ENCODE assay signal across 20 mouse cellular contexts in genomic region chr12:108971446-108971845, GRCm38 (mm10).
DNase-seq lines count a peak whose midpoint lies in the region; ATAC-seq and TF ChIP-seq lines count a peak whose summit lies in the region.
"Had no signal": no experiment of that assay in that cellular context is flagged by ENCODE, and none has a peak within 500 bp of the region (broad histone marks: within the 10 kb centered on the region; RNA-seq: fewer than 3 reads in every experiment).

No protein-coding gene starts in this region.

- peak; percentile 84 for DNase-seq in kidney, adult 2 months
- DNase-seq in kidney, postnatal 14 days: peak; percentile 66
- no peak for DNase-seq in left cerebral cortex, postnatal 10 days (ENCODE audit: extremely low spot score in 1 of 2, low spot score in 2 of 2)
- no peak for DNase-seq in ovary, postnatal 14 days (ENCODE audit: low spot score)
- DNase-seq in layer of hippocampus, adult 8-10 months (ENCODE audit: low spot score in 2 of 2): no peak
- DNase-seq: adrenal gland, adult 2 months; adrenal gland, postnatal 25 days; cerebellum, adult 18-20 months; cerebellum, adult 9-11 months; cerebellum, postnatal 36 days; gastrocnemius, postnatal 10 days; heart, adult 18-20 months; heart, postnatal 14 days had no signal

- H3K4me1 ChIP-seq in kidney, adult 2 months (ENCODE audit: control insufficient read depth, insufficient read depth, low read length): no peaks in the 10 kb centered on the region
- no peaks in the 10 kb centered on the region for H3K4me1 ChIP-seq in kidney, embryonic 16.5 days (ENCODE audit: insufficient read depth, low read length)
- H3K4me1 ChIP-seq in intestine, postnatal 0 days (replicated peaks; ENCODE audit: control insufficient read depth, insufficient read depth, low read length): no peaks in the 10 kb centered on the region
- H3K4me1 ChIP-seq: embryonic facial prominence, embryonic 13.5 days; forebrain, embryonic 12.5 days; heart, embryonic 10.5 days; heart, embryonic 15.5 days had no signal

- H3K9ac ChIP-seq in kidney, embryonic 16.5 days (replicated peaks; ENCODE audit: low read length): no peak overlapping the region
- no peak overlapping the region for H3K9ac ChIP-seq in intestine, postnatal 0 days (ENCODE audit: low read depth, low read length)
- H3K9ac ChIP-seq: embryonic facial prominence, embryonic 13.5 days; forebrain, embryonic 12.5 days; heart, embryonic 15.5 days had no signal

- no peak overlapping the region for H3K4me3 ChIP-seq in kidney, adult 2 months (ENCODE audit: insufficient read depth, low read depth, low read length)
- H3K4me3 ChIP-seq in kidney, embryonic 16.5 days (ENCODE audit: low read length): no peak overlapping the region
- H3K4me3 ChIP-seq in intestine, postnatal 0 days (ENCODE audit: low read depth, low read length): no peak overlapping the region
- H3K4me3 ChIP-seq: embryonic facial prominence, embryonic 13.5 days; forebrain, embryonic 12.5 days; heart, embryonic 10.5 days; heart, embryonic 15.5 days had no signal

- no peak overlapping the region for H3K27ac ChIP-seq in kidney, adult 2 months (ENCODE audit: insufficient read depth, low read depth, low read length)
- H3K27ac ChIP-seq in kidney, embryonic 16.5 days (ENCODE audit: low read length): no peak overlapping the region
- H3K27ac ChIP-seq in intestine, postnatal 0 days (ENCODE audit: low read depth, low read length): no peak overlapping the region
- H3K27ac ChIP-seq: embryonic facial prominence, embryonic 13.5 days; forebrain, embryonic 12.5 days; heart, embryonic 10.5 days; heart, embryonic 15.5 days had no signal

- WGBS in kidney, adult 2 months: 60% methylated on average over 9 of the region's 9 CpGs
- WGBS in kidney, embryonic 16.5 days: 59% methylated on average over 9 of the region's 9 CpGs
- whole genome bisulfite sequencing in intestine, postnatal 0 days: 46% methylated on average over 9 of the region's 9 CpGs

- no peak for TF ChIP-seq CTCF in kidney, adult 2 months (conservative IDR thresholded peaks at IDR 0.05; ENCODE audit: insufficient read depth, insufficient read length, low read depth, low read length)
- TF ChIP-seq CTCF in intestine, postnatal 0 days (IDR thresholded peaks at IDR 0.05; ENCODE audit: low read depth): no peak

- intact Hi-C loops in left cerebral cortex, postnatal 10 days (cut with DNase I): no loop called here

- no peak for TF ChIP-seq POLR2A in kidney, adult 2 months (IDR thresholded peaks at IDR 0.05; ENCODE audit: low read depth, low read length)

- H3K27me3 ChIP-seq in kidney, adult 2 months (replicated peaks; ENCODE audit: control insufficient read depth, insufficient read depth, low read length): no peaks in the 10 kb centered on the region
- no peaks in the 10 kb centered on the region for H3K27me3 ChIP-seq in kidney, embryonic 16.5 days (ENCODE audit: insufficient read depth, low read length)
- H3K27me3 ChIP-seq in intestine, postnatal 0 days (replicated peaks; ENCODE audit: control insufficient read depth, insufficient read depth, low read length): no peaks in the 10 kb centered on the region
- H3K27me3 ChIP-seq: embryonic facial prominence, embryonic 13.5 days; forebrain, embryonic 12.5 days; heart, embryonic 15.5 days had no signal

- no peaks in the 10 kb centered on the region for H3K36me3 ChIP-seq in kidney, adult 2 months (ENCODE audit: control insufficient read depth, insufficient read depth, low read length)
- no peaks in the 10 kb centered on the region for H3K36me3 ChIP-seq in kidney, embryonic 16.5 days (ENCODE audit: insufficient read depth, low read length)
- H3K36me3 ChIP-seq in intestine, postnatal 0 days (ENCODE audit: control insufficient read depth, insufficient read depth): no peaks in the 10 kb centered on the region
- H3K36me3 ChIP-seq: forebrain, embryonic 12.5 days; heart, embryonic 10.5 days; heart, embryonic 15.5 days had no signal

- no peak overlapping the region for H3K4me2 ChIP-seq in kidney, embryonic 16.5 days (replicated peaks; ENCODE audit: low read depth, low read length)
- 0 out of 2 replicates have a peak overlapping the region, but pooled peaks have one; percentile 14 for H3K4me2 ChIP-seq in intestine, postnatal 0 days (replicated peaks; ENCODE audit: low read depth)
- H3K4me2 ChIP-seq: embryonic facial prominence, embryonic 13.5 days; forebrain, embryonic 12.5 days; heart, embryonic 15.5 days had no signal

- no peaks in the 10 kb centered on the region for H3K9me3 ChIP-seq in kidney, embryonic 16.5 days (ENCODE audit: low read length)
- no peaks in the 10 kb centered on the region for H3K9me3 ChIP-seq in intestine, postnatal 0 days (ENCODE audit: control insufficient read depth)
- H3K9me3 ChIP-seq: forebrain, embryonic 12.5 days; heart, embryonic 10.5 days; heart, embryonic 15.5 days had no signal

- no peak for ATAC-seq in kidney, embryonic 16.5 days (ENCODE audit: low FRiP score, low TSS enrichment)
- ATAC-seq in intestine, postnatal 0 days: no peak
- ATAC-seq: forebrain, embryonic 16.5 days had no signal

Comparison
In these comparisons a context has a peak if more than half of its experiments do, and no peak if none do; other contexts are left out.
1. DNase-seq: peak in kidney, adult 2 months (single experiment) and kidney, postnatal 14 days (single experiment); none in left cerebral cortex, postnatal 10 days (0 of 2), ovary, postnatal 14 days (single experiment) and layer of hippocampus, adult 8-10 months (0 of 2).